Mouse (Mus musculus): ENCODE measurements around the gene Tet3.

The Tet3 gene

DNA sequence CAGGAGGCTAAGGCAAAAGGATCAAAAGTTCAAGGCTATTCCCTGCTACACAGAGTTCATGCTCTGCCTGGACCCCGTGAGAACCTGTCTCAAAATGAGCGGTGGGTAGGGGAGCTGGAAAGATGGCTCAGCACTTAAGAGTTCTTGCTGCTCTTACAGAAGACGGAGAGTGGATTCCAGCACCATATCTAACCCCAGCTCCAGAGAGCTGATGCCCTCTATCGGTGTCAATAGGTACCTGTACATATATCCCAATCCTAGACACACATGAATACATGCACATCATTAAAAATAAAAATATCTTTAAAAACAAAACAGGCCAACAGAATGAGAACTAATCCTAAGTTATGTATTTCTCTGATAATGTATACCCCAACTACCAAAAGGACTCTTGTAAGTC, 19.3 kb upstream of the Tet3 start:
- no peak for DNase-seq

DNA sequence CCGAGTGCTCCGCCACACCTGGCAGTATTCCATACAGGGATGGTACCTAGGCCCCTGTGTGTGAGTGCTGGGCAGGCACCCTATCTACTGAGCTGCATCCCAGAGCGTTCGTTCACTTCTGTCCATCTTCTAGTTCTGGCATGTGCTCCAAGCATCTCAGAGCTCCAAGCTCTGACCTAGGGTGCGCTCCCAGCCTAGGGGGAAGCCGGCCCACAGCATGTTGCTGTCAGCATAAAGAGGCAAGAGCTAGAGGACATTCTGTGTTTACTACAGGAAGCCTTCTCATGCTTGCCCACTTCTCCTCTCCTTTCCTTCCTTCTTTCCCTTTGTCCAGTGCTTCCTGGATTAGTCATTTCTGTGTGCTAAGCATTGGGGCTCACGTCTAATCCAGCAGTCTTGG, 16.5 kb upstream of the Tet3 start:
- DNase-seq = no peak

DNA sequence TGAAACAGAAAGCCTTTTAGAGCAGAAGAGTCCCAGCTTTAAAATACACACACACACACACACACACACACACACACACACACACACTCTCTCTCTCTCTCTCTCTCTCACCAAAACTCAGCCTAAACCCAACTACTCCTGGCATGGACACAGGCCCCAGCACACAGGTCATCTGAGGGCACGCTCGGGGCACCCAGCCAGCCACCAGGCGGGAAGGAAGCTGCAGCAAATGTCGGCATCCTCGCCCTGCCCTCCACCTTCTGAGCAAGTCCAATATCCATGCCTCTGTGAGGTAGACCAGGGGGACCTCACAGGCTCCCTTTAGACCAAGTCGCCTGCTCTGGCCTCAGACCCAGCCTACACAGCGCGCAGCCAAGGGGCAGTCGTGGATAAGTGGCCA, 14.4 kb upstream of the Tet3 start:
- DNase-seq = peak; percentile 85 to 89

DNA sequence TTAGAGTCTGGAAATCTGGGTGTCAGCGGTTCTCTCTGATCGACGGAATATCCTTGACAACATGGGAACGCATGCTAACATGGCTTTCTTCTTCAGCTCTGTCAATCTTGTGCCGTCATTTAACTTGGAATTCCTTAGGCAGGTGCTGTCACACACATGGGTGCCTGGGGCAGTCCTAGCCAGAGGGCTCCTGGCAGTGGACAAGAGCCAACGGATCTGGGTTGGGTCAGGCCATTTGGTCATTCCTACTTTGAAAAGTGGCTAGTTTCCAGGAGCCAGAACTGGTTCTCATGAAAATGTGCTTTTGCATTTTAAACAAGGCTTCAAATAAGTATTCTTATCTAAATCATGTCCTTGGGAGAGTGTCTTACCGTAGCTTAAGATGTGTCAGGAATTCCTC, 12.9 kb upstream of the Tet3 start:
- DNase-seq = peak in 1 of 2 experiments; percentile 30

DNA sequence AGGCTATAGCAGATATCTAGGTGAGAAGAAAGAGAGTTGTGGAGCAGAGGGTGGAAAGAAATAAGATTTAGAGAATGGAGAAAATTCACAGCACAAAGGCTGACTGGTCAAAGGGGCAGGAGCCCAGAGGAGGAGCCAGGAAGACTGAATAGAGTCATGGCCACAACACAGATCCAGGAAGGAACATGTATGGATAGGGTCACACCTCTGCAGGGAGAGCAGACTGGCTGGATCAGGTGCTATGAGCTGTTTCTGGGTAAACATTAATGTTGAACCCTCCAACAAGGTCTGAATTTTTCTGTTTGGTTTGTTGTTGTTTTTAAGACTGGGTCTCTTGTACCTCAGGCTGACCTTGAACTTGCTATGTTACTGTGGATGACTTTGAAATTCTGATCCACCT, 5.1 kb upstream of the Tet3 start:
- no peak for DNase-seq

DNA sequence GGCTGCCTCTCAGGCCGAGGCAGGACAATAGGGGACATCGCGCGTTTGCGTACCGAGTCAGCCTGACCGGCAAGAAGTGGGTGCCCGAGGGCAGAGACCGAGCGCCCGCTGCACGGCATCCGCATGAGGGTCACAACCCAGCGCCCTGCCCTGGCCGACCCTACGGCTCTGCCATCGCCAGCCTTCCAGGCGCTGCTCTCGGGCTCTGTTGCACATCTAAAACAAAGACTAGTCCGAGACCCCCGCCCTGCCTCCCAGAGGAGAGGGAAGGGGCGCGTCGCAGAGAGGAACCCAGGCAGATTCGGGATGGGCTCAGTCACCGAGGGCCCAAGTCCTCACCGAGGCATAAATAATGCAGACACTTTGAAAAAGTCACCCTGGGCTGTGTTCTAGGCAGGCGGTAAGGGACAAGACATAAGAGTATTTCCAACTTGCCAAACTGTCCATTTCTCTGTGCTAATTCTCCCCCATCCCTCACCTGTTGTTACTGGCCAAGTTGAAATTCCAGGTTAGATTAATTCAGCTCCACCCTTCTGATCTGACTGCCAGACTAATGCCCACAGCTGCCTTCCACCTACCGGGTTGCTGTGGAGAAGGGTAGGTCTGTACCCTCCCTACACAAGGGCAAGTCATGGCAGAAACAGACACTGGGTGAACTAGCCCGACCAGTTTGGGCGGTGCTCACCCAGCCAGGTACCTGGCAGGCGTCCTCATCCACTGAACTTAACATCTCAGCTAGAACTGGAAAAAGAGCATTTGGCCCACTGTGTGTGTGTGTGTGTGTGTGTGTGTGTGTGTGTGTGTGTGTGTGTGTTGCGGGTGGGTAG, 1.7 kb downstream of the Tet3 start:
- DNase-seq = peak in 1 of 2 experiments; percentile 23

DNA sequence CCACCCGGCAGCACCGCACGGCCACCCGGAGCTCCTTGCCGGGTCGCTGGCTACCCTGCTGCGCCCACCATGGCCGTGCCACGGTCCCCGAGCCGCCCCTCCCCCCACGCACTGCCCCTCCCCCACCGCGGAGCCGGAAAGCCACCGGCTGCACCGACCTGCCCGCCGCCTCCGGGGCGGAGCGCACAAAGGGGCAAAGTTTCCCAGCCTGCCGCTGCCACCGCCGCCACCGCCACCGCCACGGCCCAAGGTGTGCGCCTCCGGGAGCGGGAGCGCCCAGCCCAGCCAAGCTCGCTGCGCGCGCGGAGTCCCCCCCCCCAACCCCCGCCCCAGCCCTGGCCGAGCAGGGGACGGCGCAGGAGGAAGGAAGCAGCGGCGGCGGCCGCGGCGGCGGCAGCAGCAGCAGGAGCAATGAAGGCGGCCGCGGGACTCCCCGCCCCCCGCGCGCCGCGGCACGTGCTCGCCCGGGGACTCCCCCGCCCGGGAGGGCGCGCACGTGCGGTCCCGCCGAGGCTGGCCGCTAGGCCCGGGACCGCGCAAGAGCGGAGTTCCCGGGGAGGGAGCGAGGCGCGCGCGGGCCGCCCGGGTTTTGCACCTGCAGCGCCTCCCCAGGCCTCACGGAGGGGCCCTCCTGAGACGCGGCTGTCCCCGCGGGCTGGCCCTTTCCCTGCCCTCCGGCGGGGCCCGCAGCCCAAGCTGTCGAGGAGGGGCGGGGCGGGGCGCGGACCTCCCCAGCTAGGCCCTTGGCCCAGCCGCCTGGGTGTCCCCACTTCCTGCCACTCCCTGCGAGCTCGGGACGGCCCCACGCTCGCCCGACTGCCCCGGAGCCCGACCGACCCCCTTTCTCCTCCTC, 2.5 kb downstream of the Tet3 start:
- peak; percentile 69 to 76 for DNase-seq

DNA sequence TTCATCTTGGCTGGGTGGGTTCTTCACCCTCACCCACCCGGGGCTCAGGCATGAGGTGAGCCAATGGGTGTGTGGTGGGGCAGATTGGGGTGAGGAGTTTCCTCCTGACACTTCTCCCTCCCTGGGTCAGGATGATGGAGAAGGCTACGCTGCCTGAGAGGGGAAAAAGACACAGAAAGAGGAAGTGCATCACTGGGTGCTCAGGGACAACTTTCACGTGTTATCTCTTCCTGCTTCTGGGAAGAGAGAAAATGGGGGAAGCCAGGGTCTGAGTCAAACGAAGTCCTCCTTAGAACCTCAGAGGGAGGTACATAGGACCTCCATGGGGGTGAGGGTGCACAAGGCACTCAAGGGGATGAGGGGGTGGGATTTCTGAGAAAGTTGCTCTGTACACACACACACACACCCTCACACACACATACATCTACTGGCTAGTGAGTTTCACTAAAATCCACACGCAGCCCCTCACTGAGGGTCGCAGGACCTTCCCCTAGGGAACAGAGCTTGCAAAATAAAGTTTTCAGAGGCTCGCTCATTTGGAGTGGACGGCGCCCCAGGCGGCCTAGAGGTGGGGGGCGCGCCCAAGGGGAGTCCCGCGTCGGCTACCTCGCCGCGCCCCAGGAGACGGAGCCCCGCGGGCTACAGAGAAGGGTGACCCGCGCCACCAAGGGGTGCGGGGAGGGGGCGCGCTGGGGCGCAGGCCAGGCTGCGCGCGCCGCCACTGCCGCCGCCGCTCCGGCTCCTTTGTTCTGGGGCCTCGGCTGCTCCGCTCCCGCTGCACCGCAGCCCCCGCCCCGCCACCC, 3.4 kb downstream of the Tet3 start:
- DNase-seq = peak in 1 of 2 experiments; percentile 59

DNA sequence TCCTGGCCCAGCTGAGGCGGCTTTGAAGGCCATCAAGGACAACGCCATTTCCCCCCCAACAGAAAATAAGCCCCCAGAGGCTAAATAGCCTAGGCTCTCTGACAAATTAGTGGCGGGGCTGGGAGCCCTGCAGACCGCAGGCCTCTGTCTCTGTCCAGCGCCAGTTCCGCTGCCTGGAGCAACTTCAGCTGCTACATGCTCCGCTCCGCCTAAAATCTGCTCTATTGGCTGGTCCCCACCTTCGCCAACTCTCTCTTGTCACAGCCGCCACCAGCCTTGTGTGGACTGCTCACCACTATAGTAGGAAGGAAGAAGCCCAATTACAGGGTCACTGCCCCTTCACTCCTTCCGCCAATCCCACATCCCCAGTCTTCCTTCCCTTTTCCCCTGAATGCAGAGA, 5.2 kb downstream of the Tet3 start:
- DNase-seq = peak; percentile 48 to 55

DNA sequence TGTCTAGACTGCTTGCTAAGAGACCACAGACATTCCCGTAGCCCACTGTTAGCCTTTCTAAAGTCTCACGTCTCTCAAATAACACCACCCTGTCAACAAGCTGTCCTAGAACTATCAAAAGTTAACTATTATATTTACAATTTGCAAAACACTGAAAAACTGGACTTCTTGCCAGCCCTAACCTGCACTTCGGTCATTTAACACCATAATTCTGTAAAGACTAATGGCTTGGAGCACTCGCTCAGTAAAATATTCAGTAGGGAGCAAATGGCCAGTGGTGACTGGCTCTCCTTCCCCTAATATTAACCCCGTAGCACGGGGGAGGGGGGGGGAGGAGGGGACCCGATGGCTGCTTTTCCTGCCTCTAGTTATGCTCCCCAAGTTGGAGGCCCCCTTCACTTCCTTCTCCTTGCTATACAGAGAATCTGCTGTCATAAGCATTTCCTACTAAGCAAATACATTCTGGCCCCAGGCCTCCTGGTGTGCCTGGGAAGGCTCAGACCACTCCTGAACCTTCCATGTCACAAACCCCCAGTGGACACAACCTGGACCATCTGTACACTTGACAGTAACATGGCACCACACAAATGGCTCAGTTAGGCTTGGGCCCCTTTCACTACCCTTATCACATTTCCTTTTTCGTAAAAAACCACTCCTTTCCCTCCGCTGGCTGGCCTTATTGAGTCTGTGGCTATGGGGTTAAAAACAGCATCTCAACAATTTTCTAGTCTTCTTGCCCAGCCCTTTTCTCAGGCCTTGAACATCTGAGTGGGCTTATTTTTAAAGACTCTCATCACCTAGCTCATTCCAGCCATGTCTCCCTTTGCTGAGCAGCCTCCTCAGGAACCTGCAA, 8.2 kb downstream of the Tet3 start:
- DNase-seq = no peak

DNA sequence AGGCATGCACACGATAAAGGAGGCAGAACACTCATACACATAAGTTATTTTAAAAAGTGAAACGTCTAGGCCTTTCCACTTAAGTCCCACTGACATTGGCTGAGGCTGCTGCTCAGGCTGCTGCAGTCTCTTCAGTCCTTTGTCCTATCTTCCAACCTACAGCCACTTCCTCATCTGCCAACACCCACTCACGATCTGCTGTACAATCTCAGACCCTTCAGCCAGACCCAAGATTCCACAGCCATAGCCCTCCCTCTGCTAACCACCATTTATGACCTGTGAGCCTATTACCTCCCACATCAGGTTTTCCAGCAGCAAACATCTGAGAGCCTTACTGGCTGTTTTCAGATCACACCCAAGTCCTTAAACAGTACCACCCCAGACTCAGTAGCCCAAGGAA, 9.4 kb downstream of the Tet3 start:
- no peak for DNase-seq

DNA sequence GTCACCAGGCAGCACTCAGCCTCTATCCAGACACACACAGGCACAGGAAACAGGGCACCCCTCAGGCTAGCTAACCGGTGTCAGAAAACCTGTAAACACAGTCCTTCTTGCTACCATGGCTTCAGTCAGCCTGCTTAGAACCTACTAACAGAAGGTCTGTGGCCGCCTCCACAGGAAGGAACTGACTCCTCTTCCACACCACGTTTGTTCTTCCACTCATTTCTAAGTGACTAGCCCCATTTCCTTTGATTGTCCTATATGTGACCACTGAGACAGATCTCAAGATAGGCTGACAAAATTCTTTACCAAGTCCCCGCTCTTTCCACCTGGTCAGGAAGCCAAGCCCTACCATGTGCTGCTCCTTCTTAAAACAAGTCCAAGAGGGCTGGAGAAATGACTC, 10.0 kb downstream of the Tet3 start:
- DNase-seq = no peak

DNA sequence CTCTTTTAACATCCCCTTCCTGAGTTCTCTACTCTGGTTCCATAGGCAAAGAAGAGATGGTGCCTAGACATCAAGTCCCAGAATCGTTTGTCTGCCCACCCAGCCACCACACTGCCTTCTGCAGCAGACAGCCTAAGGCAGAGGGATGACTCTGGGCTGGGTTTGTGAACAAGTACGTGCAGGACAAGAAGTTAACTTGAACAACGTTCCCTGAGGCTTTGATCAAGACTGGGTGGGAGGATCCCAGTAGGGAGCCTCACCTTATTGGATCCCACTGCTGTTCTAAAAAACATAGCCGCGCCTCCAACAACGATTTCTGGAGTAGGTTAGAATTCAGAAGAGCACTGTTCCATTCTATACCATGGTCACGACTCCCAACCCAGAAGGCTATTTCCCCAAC, 11.9 kb downstream of the Tet3 start:
- DNase-seq = no peak

DNA sequence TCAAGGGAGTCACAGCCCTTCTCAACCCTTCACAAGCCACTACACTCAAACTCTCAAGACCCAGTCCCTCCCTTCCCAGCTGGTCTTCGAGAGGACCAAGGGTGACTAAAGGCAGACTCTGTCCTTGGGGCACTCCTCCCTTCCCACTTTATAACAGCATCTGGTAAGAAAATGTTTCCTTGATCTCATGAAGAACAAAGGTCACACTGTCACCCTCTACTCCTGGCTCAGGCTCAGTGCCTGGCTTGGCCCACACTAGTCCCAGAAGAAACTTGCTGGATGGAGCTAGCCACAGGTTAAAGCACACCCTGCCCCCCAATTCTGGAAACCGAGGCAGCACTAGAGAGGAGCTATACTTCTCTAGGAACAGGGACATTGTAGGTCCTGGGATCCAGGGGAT, 13.1 kb downstream of the Tet3 start:
- DNase-seq = no peak

DNA sequence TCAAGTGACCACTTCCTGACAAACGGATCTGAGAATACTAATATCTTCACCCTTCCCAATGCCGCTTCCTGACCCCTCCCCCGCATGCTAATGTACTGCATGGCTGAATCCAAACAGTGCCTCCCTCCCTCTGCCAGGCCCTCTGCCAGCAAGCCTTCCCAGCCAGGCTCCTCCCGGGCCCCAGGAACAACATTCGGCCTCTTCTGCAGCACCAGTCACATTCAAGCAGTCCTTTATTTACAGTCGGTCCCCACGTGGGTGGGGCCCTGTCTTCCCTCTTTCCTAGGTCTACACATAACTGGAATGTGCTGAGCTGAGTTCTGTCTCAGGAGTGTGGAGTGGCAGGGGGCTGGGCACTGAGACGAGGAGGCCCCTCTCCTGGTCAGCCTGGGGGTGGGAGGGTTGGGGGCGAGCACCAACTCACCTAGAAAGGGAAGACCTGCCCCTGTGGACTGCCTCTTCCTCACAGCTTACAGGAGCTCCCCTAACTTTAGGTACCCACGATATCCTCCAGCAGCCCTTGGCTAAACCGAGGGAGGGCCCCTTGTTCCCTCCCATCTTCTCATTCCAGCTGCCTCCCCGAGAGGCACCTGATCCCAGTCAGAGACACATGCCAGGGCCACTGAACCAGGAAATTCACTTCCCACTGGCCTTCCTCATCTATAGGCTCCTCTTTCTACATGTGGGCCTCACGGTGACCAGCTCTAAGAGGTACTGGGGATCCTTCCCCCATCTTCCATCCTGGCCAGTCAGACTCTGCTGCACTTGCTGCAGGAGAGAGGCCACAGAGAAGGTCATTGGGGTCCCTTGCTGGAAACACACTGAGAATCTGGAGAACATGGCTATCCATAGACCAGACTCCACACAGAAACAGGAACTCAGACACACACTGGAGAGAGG, 15.2 kb downstream of the Tet3 start:
- peak; percentile 89 to 92 for DNase-seq

DNA sequence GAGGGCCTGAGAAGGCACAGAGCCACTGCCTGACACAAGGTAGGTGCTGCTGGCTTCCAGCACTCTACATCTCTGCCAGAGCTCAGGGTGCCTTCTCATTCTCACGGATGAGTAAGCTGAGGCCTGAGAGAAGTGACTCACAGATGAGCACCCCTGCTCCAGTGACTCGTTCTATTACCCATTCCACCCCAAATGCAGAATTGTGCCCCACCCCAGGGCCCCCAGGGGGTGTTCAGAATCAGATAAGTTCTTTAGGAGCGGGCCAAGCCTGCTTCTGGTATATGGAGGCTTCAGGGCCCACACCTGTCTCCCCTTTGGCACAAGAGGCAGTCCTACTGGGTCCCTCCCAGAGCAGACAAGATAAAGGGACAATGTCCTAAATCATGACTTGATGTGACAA, 16.2 kb downstream of the Tet3 start:
- DNase-seq = peak; percentile 28 to 43

DNA sequence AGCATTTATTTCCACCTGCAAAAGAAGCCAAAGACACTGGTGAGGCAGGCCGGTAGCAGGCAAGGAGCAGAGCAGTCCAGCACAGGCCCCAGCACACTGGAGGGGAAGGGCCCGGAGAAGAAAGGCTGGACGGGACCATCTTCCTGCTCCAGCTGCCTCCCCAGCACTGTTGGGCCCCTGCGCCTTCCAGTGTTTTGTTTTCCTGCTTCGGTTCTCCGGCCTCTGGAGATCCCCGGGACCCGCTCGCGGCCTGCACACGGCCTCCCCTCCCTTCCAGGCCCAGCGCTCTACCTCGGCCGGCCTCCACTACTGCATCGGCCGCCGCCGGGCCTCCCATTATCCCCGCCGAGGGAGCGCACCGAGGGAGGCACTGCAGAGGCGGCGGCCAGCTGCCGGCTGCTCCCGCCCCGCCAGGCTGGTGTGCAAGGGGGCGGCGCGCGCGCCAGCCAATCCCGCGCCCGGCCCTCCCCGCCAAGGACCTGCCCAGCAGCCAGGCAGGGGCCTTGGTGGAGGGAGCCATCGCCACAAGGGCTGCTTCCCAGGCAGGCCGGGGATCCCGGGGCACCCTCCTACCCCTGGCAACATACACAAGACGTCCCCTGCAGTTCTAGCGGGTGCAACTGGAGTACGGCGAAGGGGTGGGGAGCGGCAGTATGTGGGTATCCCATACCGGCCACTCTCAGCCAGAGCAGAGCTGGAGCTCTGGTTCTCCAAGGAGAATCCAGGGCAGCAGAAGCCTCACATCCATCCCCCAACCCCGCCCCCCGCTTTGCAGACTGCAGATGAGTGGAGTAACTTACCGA, 17.4 kb downstream of the Tet3 start:
- DNase-seq = peak; percentile 82 to 87

DNA sequence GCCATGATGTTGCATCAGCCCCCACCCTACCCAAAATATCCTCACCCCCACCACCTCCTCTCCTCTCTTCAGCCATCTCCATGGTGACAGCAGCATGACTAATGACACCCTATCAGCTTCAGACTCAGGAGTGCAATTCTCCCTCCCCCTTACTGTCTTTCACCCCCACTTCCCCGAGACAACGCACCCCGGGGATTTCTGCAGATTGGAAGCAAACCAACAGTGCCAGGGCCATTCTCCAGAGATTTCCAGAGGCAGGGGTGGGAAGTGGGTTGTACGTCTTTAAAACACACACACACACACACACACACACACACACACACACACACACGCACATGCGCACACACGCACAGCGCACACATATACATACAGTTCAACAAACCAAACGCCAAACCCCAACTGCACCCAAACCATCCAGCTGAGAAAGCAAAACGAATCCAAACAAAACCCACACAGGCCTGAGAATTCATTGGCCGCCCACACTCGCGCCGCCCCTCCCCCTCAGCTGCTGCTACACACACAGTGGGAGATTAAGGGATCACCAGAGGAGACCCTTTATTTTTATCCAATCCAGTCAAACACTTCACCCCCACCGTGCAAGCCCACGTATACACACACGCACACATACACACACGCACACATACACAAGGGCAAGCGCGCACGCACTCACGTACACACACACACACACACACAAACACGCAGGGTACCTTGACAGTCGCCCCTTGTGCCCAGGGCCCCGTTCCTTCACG, 18.2 kb downstream of the Tet3 start:
- peak; percentile 86 to 91 for DNase-seq

DNA sequence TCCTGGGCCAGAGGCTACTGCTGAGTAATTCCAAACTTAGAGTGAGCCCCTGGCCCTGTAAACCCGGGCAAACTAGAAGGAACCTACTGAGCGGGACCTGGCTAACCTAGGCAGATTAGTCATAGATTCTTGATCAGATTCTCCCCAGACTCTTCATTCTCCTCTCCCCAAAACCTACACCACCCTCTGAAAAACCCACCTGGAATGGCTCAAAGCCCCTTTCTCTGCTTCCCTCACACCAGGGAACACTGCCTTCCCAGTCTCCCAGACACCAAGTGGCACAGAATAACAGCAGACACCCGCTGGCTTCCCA, 18.7 kb downstream of the Tet3 start:
- no peak for DNase-seq

DNA sequence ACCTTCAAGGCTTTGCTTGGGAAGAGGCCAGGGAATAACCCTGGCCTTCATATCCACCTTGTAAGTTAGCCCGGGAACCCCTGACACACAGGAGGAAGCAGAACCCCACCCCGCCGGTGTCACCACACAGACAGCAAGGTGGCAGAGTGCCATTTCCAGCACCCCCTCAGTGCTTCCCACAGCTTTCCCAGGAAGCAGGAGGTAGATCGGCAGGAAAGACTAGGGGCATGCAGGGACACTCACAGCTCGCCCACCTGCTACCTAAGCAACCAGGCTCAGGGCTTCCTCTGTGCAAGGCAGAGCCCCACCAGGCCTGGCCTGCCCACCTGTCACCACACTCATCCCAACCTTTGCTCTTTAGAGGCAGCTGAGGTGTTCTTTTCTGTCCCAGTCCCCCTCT, 19.1 kb downstream of the Tet3 start:
- DNase-seq = peak; percentile 69 to 75
